Comparison of ENCODE assay signal across 8 mouse cellular contexts in the genomic region with DNA sequence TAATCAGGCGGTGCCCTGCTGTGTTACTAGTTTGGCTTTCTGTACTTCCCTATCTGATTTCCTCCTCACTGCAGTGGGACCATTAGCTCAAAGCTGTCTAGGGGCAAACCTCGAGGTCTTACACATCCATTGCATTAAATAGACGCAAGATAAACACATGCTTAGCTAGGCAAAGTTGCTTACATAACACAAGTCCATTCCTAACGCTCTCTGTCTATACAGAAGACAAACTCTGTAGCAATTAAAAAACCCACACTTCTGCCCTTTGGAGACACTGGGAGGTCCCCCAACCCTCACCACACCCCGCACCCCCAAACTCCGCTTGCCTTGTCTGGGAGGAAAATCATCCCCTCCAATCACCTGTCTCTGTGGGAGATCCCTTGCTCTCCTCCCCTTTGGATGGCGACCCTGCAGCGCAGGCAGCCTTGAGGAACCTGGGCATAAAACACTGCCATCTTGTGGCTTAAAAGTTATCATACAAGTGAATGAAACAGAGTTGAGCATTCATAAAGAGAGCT. TPM values are rescaled to one million over a fixed set of nuclear protein-coding genes. Genes with fewer than 3 reads are reported as not detected.
DNase-seq lines count a peak whose midpoint lies in the region; ATAC-seq and TF ChIP-seq lines count a peak whose summit lies in the region.

No protein-coding gene starts in this region.

- H3K9me3 ChIP-seq in midbrain, embryonic 11.5 days (ENCODE audit: control insufficient read depth, low read length), result no peaks in the 10 kb centered on the region

- no peaks in the 10 kb centered on the region for H3K27me3 ChIP-seq in midbrain, embryonic 11.5 days (ENCODE audit: control insufficient read depth, insufficient read depth, low read length)

- H3K4me2 ChIP-seq in midbrain, embryonic 11.5 days, result no peak overlapping the region

- intact Hi-C loops in left cerebral cortex, adult 2 months (cut with DNase I), result loop anchor here (10.0 kb wide), 1 partner anchor 464 kb away; no protein-coding TSS in a partner anchor

- no peaks in the 10 kb centered on the region for H3K36me3 ChIP-seq in midbrain, embryonic 11.5 days (ENCODE audit: control insufficient read depth, insufficient read depth, low read length)

- ATAC-seq in hematopoietic stem cell, adult 5-6 weeks (replicated peaks in 1 of 2; ENCODE audit: insufficient read depth in 1 of 2, low FRiP score in 2 of 2, low TSS enrichment in 1 of 2, low read depth in 1 of 2, poor library complexity in 2 of 2, severe bottlenecking in 2 of 2), result peak; percentile 93 to 95
- ATAC-seq in midbrain, embryonic 11.5 days (ENCODE audit: low FRiP score), result peak; percentile 81

- WGBS in midbrain, embryonic 11.5 days, result 24% methylated on average over 8 of the region's 8 CpGs

- H3K4me3 ChIP-seq in left cerebral cortex, adult 2 months, result peak overlapping the region; percentile 24
- no peak overlapping the region for H3K4me3 ChIP-seq in midbrain, embryonic 11.5 days (ENCODE audit: low read depth, low read length)

- no peak overlapping the region for H3K9ac ChIP-seq in midbrain, embryonic 11.5 days (ENCODE audit: low read length)

- TF ChIP-seq CTCF in left cerebral cortex, adult 2 months (IDR thresholded peaks at IDR 0.05), result peak; percentile 72

- no peaks in the 10 kb centered on the region for H3K4me1 ChIP-seq in midbrain, embryonic 11.5 days (ENCODE audit: control insufficient read depth, insufficient read depth, low read length)

- no peak overlapping the region for H3K27ac ChIP-seq in left cerebral cortex, adult 2 months
- H3K27ac ChIP-seq in midbrain, embryonic 11.5 days (ENCODE audit: low read depth, low read length), result no peak overlapping the region

- peak; percentile 23 for DNase-seq in gastrocnemius, postnatal 10 days
- DNase-seq in gastrocnemius, postnatal 4 days (ENCODE audit: low spot score in 2 of 2), result no peak
- peak; percentile 77 for DNase-seq in NIH3T3 (ENCODE audit: low read depth)
- peak; percentile 76 for DNase-seq in embryo, embryonic 10 days (ENCODE audit: low spot score)
- peak in 1 of 2 experiments; percentile 38 for DNase-seq in left cerebral cortex, adult 2 months (ENCODE audit: extremely low spot score in 1 of 2, low spot score in 2 of 2)
- peak; percentile 91 for DNase-seq in midbrain, embryonic 11.5 days (ENCODE audit: low spot score, missing footprints)
- peak; percentile 40 for DNase-seq in telencephalon, adult 2 months (ENCODE audit: low read depth, low spot score)

RNA-seq across cellular contexts. Expression of a gene that starts 33.8 kb away (rescaled TPM):
- total RNA-seq in gastrocnemius, postnatal 10 days (2021), result 10 to 100 TPM in 1 of 2 experiments, 1 to 10 TPM in 1; 8.9 to 10.2 TPM
- 10 to 100 TPM; 12.7 to 14.2 TPM for total RNA-seq in gastrocnemius, postnatal 4 days (2021)
- 44.7 and 47.4 TPM in 2 replicates for total RNA-seq in hematopoietic stem cell, adult 5-6 weeks (2017)
- total RNA-seq in left cerebral cortex, adult 2 months (2021), result 10 to 100 TPM; 22.2 to 25.2 TPM
- polyA plus RNA-seq in midbrain, embryonic 11.5 days (2014; fragmentation: Nextera tagmentation; extraction: Ambion mirVana), result 35.7 and 38.3 TPM in 2 replicates

Comparison
In these comparisons a context has a peak if more than half of its experiments do, and no peak if none do; other contexts are left out.
1. DNase-seq: peak in gastrocnemius, postnatal 10 days (single experiment), NIH3T3 (single experiment), embryo, embryonic 10 days (single experiment), midbrain, embryonic 11.5 days (single experiment) and telencephalon, adult 2 months (single experiment); none in gastrocnemius, postnatal 4 days (0 of 2).